Mouse (Mus musculus) liver, adult 2 months (tissue): ENCODE measurements at regions not wholly inside any gene's neighbourhood (a gene's known extent, or its start where the extent isn't known, plus 50 kb on each side); places are given as distances from the start of the nearest gene placed in this dataset.

Source experiments
- DNase-seq: peaks from one replicate; pipeline ENCODE4 v3.0.0-alpha.2; 2011; ENCODE audit warnings: low read depth, low spot score; ENCODE audit errors: extremely low read depth
- H3K27ac ChIP-seq: fragments of 200-500 bp; replicated peaks from 2 replicates; pipeline ENCODE4 v1.5.1; 2012; ENCODE audit warnings: low read depth, mild to moderate bottlenecking, control low read depth, inconsistent platforms, low read length; ENCODE audit not compliant: insufficient read depth
- H3K27me3 ChIP-seq: fragments of 200-500 bp; 2 replicates; pipeline ENCODE4 v1.6.1; 2012; ENCODE audit warnings: mild to moderate bottlenecking, moderate library complexity, low read length, inconsistent platforms; ENCODE audit not compliant: control insufficient read depth, insufficient read depth
- H3K36me3 ChIP-seq: fragments of 200-500 bp; 2 replicates; pipeline ENCODE4 v1.6.1; 2012; ENCODE audit warnings: low read length, inconsistent platforms; ENCODE audit not compliant: control insufficient read depth, insufficient read depth
- H3K4me1 ChIP-seq: fragments of 200-500 bp; 2 replicates; pipeline ENCODE4 v1.6.1; 2011; ENCODE audit warnings: low read length; ENCODE audit not compliant: control insufficient read depth, insufficient read depth
- H3K4me3 ChIP-seq: fragments of 200-500 bp; 2 replicates; pipeline ENCODE4 v1.5.1; 2011; ENCODE audit warnings: low read depth, mild to moderate bottlenecking, control low read depth, low read length, moderate library complexity; ENCODE audit not compliant: insufficient read depth
- H3K79me2 ChIP-seq: fragments of 200-500 bp; 2 replicates; pipeline ENCODE4 v1.6.1; 2012; ENCODE audit warnings: inconsistent platforms, mild to moderate bottlenecking, low read length, moderate library complexity; ENCODE audit not compliant: control insufficient read depth, insufficient read depth
- H3K9ac ChIP-seq: fragments of 200-500 bp; 2 replicates; pipeline ENCODE4 v1.6.1; 2012; ENCODE audit warnings: low read depth, mild to moderate bottlenecking, control low read depth, inconsistent platforms, low read length
- CTCF ChIP-seq: fragments of 200-500 bp; IDR thresholded peaks from 2 replicates; pipeline ENCODE4 v1.5.1; 2011; ENCODE audit warnings: low read depth, low read length, control low read depth
- POLR2A ChIP-seq: fragments of 200-500 bp; IDR thresholded peaks from 2 replicates; pipeline ENCODE4 v1.6.1; 2011; ENCODE audit warnings: low read length, control low read depth; ENCODE audit not compliant: insufficient read depth; ENCODE audit errors: extremely low read depth
- WGBS: fragments of 180-500 bp; shearing (Covaris S2); methylation state at CpG from one replicate; pipeline ENCODE4 v1.1.7; 2018; 5-methylcytosine and 5-hydroxymethylcytosine counted together

DNA sequence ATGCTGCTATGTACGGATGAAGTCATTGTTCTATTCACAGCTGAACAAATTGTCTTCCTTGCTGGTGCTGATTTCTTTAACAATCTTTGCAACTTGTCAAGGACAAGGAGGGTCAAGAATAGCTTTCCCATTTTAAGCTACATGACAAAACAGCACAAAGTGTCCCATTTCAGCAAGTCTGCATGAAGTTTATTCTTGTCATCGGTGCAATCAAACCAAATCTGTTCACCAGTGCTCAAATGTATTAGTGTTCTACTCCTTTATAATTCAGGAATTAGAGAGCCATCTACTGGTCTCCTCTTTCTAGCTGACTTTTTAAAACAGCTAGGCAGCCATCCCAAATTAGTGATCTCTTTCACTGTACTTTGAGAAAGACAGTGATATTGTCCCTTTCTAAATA is 1040.8 kb downstream of the Galc start:
- Histone ChIP-seq H3K4me3 (no peak overlapping the region), H3K9ac (no peak overlapping the region), H3K4me1 (no peaks in the 10 kb centered on the region), H3K36me3 (no peaks in the 10 kb centered on the region), H3K27me3 (no peaks in the 10 kb centered on the region), H3K27ac (no peak overlapping the region), H3K79me2 (no peaks in the 10 kb centered on the region)
- WGBS, result 91% methylated on average over 2 of the region's 2 CpGs
- DNase-seq, result no peak
- TF ChIP-seq POLR2A (no peak), CTCF (no peak)

DNA sequence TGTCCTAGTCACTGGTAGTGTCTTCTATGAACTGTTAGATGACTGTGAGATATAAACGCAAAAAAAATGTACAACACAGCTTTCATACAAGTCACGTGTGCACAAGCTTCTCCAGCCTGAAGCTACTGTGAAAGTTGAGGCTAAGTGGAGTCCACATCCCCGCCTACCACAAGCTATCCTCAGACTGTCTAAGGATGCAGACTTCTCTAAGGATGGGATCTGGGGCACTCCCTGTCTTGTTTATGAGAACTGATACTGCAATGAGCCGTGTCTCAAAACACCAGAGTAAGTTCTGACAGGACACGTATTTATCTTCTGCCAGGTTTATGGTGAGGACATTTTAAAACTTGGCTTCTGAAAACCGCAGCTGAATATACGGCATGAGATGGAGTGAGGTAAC is 1041.7 kb downstream of the Galc start:
- Histone ChIP-seq H3K4me3 (no peak overlapping the region), H3K79me2 (no peaks in the 10 kb centered on the region), H3K4me1 (no peaks in the 10 kb centered on the region), H3K36me3 (no peaks in the 10 kb centered on the region), H3K27me3 (no peaks in the 10 kb centered on the region), H3K9ac (no peak overlapping the region), H3K27ac (no peak overlapping the region)
- TF ChIP-seq POLR2A (no peak), CTCF (no peak)
- WGBS, result 76% methylated on average over 7 of the region's 7 CpGs
- no peak for DNase-seq

DNA sequence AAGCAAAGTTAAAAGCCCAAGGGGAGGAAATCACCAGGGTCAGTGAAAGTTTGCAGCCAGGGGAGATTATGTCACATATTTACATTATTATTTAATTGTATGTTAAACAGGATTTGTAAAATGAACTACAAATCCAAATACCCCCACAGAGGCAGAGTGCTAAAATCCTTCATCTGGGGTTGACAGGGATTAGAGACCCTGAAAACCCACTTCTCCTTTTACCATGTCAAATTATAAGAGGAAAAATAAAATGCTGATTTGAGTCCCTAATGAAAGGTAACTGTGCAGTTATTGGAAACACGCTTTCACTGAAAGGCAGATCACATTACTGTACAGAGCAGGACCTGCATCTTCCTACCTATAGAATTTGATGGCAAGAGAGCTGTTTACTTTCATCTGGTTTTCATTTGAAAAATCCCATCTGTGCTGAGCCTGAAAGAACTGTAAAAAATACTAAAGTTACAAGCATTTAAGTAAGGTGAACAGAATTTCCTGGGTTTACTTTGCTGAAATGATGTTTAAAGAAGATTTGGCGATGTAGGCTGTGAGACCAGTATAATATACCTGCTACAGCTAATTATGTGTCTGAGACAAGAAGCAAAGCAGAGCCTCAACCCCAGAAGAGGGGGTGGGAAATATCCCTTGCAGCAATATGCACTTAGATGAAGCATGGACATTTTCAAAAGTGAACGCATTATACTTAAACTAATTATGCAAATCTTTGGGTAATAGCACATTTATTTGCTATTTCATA is 1055.4 kb downstream of the Galc start:
- 79% methylated on average over 3 of the region's 3 CpGs for WGBS
- TF ChIP-seq POLR2A (no peak), CTCF (no peak)

DNA sequence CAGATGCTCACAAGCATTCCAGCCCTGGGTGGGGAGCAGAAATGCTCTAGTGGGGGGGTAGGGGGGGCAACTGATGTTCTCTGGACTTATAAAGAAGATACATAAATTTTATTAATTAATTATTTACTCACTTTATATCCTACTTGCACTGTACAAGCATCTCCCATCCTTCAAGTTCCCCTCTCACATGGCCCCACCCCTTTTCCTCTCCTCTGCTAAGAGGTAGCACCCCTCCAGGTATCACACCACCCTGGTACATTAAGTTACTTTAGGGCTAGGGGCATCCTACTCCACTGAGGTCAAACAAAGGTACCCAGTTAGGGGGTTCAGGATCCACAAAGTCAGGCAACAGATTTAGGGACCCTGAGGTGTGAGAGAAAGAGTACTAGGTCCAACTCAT is 1097.4 kb downstream of the Galc start:
- DNase-seq, result no peak
- no peak for TF ChIP-seq CTCF
- no peak for TF ChIP-seq POLR2A
- H3K36me3 ChIP-seq, result no peaks in the 10 kb centered on the region
- no peaks in the 10 kb centered on the region for H3K4me1 ChIP-seq
- no peaks in the 10 kb centered on the region for H3K79me2 ChIP-seq
- H3K4me3 ChIP-seq, result no peak overlapping the region
- no peak overlapping the region for H3K27ac ChIP-seq
- no peaks in the 10 kb centered on the region for H3K27me3 ChIP-seq
- H3K9ac ChIP-seq, result no peak overlapping the region

More for the DNA sequence above, 1055.4 kb downstream of the Galc start:
- H3K27me3 ChIP-seq, result no peaks in the 10 kb centered on the region
- H3K9ac ChIP-seq, result no peak overlapping the region
- no peak overlapping the region for H3K27ac ChIP-seq
- no peak overlapping the region for H3K4me3 ChIP-seq
- no peaks in the 10 kb centered on the region for H3K4me1 ChIP-seq
- H3K36me3 ChIP-seq, result no peaks in the 10 kb centered on the region
- no peak for DNase-seq
- H3K79me2 ChIP-seq, result no peaks in the 10 kb centered on the region

DNA sequence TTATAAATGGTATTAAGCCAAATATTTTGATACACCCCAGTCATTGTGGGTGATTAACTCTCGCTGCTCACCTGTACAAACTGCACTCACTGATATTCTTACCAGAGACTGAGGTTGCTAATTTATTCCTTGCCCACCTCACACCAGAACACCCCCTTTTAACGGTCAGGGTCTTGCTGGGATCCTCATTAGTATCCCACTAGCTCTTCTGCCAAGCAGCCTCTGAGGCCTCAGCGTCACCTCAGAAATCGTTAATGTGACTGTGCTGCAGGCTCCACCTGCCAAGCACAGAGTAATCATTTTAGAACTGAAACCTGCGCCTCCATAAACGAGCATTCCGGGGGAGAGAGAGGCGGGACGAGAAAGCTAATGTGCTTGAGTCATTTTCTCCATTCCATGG is 1097.8 kb downstream of the Galc start:
- WGBS, result 79% methylated on average over 9 of the region's 9 CpGs

DNA sequence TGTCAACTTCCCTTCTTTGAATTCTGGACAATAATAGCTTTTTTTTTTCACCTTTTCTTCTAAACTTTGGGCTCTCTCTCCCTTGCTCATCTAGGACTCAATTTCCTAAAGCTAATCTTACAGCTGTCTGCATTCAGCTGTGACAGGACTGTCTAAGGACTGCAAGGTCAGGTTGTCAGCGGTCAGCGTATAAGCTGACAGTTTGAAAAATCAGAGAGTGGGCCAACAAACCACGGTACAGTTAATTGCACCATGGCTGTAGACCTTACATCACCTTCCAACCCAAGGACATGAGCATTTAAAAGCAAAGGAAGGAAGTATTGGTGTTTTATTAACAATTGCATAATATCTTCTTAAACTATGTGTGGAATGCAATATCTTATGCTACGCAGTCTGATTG is 1100.9 kb downstream of the Galc start:
- TF ChIP-seq CTCF (no peak), POLR2A (no peak)
- H3K36me3 ChIP-seq, result no peaks in the 10 kb centered on the region
- DNase-seq, result no peak
- no peak overlapping the region for H3K27ac ChIP-seq
- no peaks in the 10 kb centered on the region for H3K4me1 ChIP-seq
- no peaks in the 10 kb centered on the region for H3K79me2 ChIP-seq
- H3K4me3 ChIP-seq, result no peak overlapping the region
- H3K9ac ChIP-seq, result no peak overlapping the region
- 70% methylated on average over 4 of the region's 4 CpGs for WGBS
- H3K27me3 ChIP-seq, result no peaks in the 10 kb centered on the region

More for the DNA sequence above, 1097.8 kb downstream of the Galc start:
- no peak for DNase-seq
- H3K27ac ChIP-seq, result no peak overlapping the region
- TF ChIP-seq CTCF (no peak), POLR2A (no peak)
- no peaks in the 10 kb centered on the region for H3K79me2 ChIP-seq
- H3K4me3 ChIP-seq, result no peak overlapping the region
- no peaks in the 10 kb centered on the region for H3K27me3 ChIP-seq
- no peak overlapping the region for H3K9ac ChIP-seq
- H3K36me3 ChIP-seq, result no peaks in the 10 kb centered on the region
- H3K4me1 ChIP-seq, result no peaks in the 10 kb centered on the region
